Mouse (Mus musculus) E14TG2a.4 (cell line): Measurements from ENCODE around the gene Gabbr2.

Experiments used
- CTCF ChIP-seq: conservative IDR thresholded peaks from 2 replicates; pipeline ENCODE4 v1.5.1; 2014; ENCODE audit warnings: low read length
- NANOG ChIP-seq: IDR thresholded peaks from 2 replicates; pipeline ENCODE4 v1.6.1; 2014; ENCODE audit warnings: borderline replicate concordance, low read length, mixed read lengths
- POU5F1 ChIP-seq: IDR thresholded peaks from 2 replicates; pipeline ENCODE4 v1.6.1; 2014; ENCODE audit warnings: low read length, borderline replicate concordance

- TF ChIP-seq CTCF (no peak), POU5F1 (no peak), NANOG (no peak)
These were observed 164.2 kb downstream of the Gabbr2 start for GRCm38 (mm10) chr4:46827471-46827870.
